Mouse (Mus musculus): ENCODE measurements around the gene Gfra1.

Gene Gfra1

GRCm38 (mm10) chr19:58441246-58441645, 14.5 kb downstream of the Gfra1 start:
- no peak for DNase-seq

GRCm38 (mm10) chr19:58438762-58439161, 16.9 kb downstream of the Gfra1 start:
- DNase-seq, result no peak

GRCm38 (mm10) chr19:58437441-58438071, 18.2 kb downstream of the Gfra1 start:
- DNase-seq, result no peak

- no peak for DNase-seq
Observed at GRCm38 (mm10) chr19:58436874-58437273, 18.8 kb downstream of the Gfra1 start.

GRCm38 (mm10) chr19:58435877-58436276, 19.8 kb downstream of the Gfra1 start:
- DNase-seq, result no peak

GRCm38 (mm10) chr19:58432840-58433239, 22.9 kb downstream of the Gfra1 start:
- DNase-seq, result no peak

- no peak for DNase-seq
Observed at GRCm38 (mm10) chr19:58428546-58428945, 27.2 kb downstream of the Gfra1 start.

- DNase-seq, result no peak
Observed at GRCm38 (mm10) chr19:58427348-58427747, 28.4 kb downstream of the Gfra1 start.

- no peak for DNase-seq
Observed at GRCm38 (mm10) chr19:58424928-58425327, 30.8 kb downstream of the Gfra1 start.

- DNase-seq, result no peak
Observed at GRCm38 (mm10) chr19:58424179-58424578, 31.5 kb downstream of the Gfra1 start.

- no peak for DNase-seq
Observed at GRCm38 (mm10) chr19:58422916-58423493, 32.7 kb downstream of the Gfra1 start.

GRCm38 (mm10) chr19:58419685-58420084, 36.0 kb downstream of the Gfra1 start:
- DNase-seq, result no peak

- no peak for DNase-seq
Observed at GRCm38 (mm10) chr19:58419278-58419677, 36.4 kb downstream of the Gfra1 start.

- DNase-seq, result no peak
Observed at GRCm38 (mm10) chr19:58415173-58415572, 40.5 kb downstream of the Gfra1 start.

- no peak for DNase-seq
Observed at GRCm38 (mm10) chr19:58414733-58415132, 41.0 kb downstream of the Gfra1 start.

- no peak for DNase-seq
Observed at GRCm38 (mm10) chr19:58413290-58413689, 42.4 kb downstream of the Gfra1 start.

GRCm38 (mm10) chr19:58412811-58413210, 42.9 kb downstream of the Gfra1 start:
- DNase-seq, result no peak

- DNase-seq, result no peak
Observed at GRCm38 (mm10) chr19:58406726-58407125, 49.0 kb downstream of the Gfra1 start.

GRCm38 (mm10) chr19:58400224-58400623, 55.5 kb downstream of the Gfra1 start:
- no peak for DNase-seq

- DNase-seq, result no peak
Observed at GRCm38 (mm10) chr19:58399166-58399565, 56.5 kb downstream of the Gfra1 start.

GRCm38 (mm10) chr19:58396604-58396984, 59.1 kb downstream of the Gfra1 start:
- DNase-seq, result no peak

- DNase-seq, result no peak
Observed at GRCm38 (mm10) chr19:58395785-58396603, 59.7 kb downstream of the Gfra1 start.

GRCm38 (mm10) chr19:58393121-58393520, 62.6 kb downstream of the Gfra1 start:
- DNase-seq, result no peak

GRCm38 (mm10) chr19:58391796-58392195, 63.9 kb downstream of the Gfra1 start:
- DNase-seq, result no peak

Measured in thymus, postnatal 36 days (tissue).